Mouse (Mus musculus): ENCODE measurements around the gene Mier2. TPM values are rescaled to one million over a fixed set of nuclear protein-coding genes. Genes with fewer than 3 reads are reported as not detected.

Mier2 gene
- total RNA-seq, 2 experiments from 2014 or later = 24.0 to 25.4 TPM

GRCm38 (mm10) chr10:79575754-79576153 is 20.8 kb upstream of the Mier2 start:
- no peak for DNase-seq (ENCODE audit: low spot score in 2 of 2)

- DNase-seq (ENCODE audit: low spot score in 2 of 2) = no peak
These were observed 19.8 kb upstream of the Mier2 start for GRCm38 (mm10) chr10:79574796-79575195.

GRCm38 (mm10) chr10:79574350-79574749 is 19.4 kb upstream of the Mier2 start:
- DNase-seq (ENCODE audit: low spot score in 2 of 2) = no peak

GRCm38 (mm10) chr10:79573611-79574010 is 18.6 kb upstream of the Mier2 start:
- DNase-seq (ENCODE audit: low spot score in 2 of 2) = no peak

- DNase-seq (ENCODE audit: low spot score in 2 of 2) = no peak
These were observed 16.3 kb upstream of the Mier2 start for GRCm38 (mm10) chr10:79571314-79571713.

- no peak for DNase-seq (ENCODE audit: low spot score in 2 of 2)
These were observed 14.9 kb upstream of the Mier2 start for GRCm38 (mm10) chr10:79569921-79570320.

GRCm38 (mm10) chr10:79559716-79560115 is 4.7 kb upstream of the Mier2 start:
- DNase-seq (ENCODE audit: low spot score in 2 of 2) = no peak

GRCm38 (mm10) chr10:79557496-79557895 is 2.5 kb upstream of the Mier2 start:
- no peak for DNase-seq (ENCODE audit: low spot score in 2 of 2)

- DNase-seq (ENCODE audit: low spot score in 2 of 2) = no peak
These were observed 2.0 kb upstream of the Mier2 start for GRCm38 (mm10) chr10:79556951-79557350.

- peak in 1 of 2 experiments; percentile 14 for DNase-seq (ENCODE audit: low spot score in 2 of 2)
These were observed 282 bp upstream of the Mier2 start for GRCm38 (mm10) chr10:79555238-79555724.

- peak in 1 of 2 experiments; percentile 13 for DNase-seq (ENCODE audit: low spot score in 2 of 2)
These were observed 1.3 kb downstream of the Mier2 start for GRCm38 (mm10) chr10:79553691-79554090.

GRCm38 (mm10) chr10:79553176-79553575 is 1.8 kb downstream of the Mier2 start:
- no peak for DNase-seq (ENCODE audit: low spot score in 2 of 2)

GRCm38 (mm10) chr10:79552531-79552930 is 2.5 kb downstream of the Mier2 start:
- DNase-seq (ENCODE audit: low spot score in 2 of 2) = no peak

- peak in 1 of 2 experiments; percentile 9 for DNase-seq (ENCODE audit: low spot score in 2 of 2)
These were observed 4.6 kb downstream of the Mier2 start for GRCm38 (mm10) chr10:79550366-79550765.

GRCm38 (mm10) chr10:79548971-79549723 is 5.9 kb downstream of the Mier2 start:
- peak in 1 of 2 experiments; percentile 20 for DNase-seq (ENCODE audit: low spot score in 2 of 2)

- DNase-seq (ENCODE audit: low spot score in 2 of 2) = no peak
These were observed 6.5 kb downstream of the Mier2 start for GRCm38 (mm10) chr10:79548546-79548945.

GRCm38 (mm10) chr10:79547148-79547675 is 7.8 kb downstream of the Mier2 start:
- peak in 1 of 2 experiments; percentile 7 for DNase-seq (ENCODE audit: low spot score in 2 of 2)

- peak in 1 of 2 experiments; percentile 7 for DNase-seq (ENCODE audit: low spot score in 2 of 2)
These were observed 8.5 kb downstream of the Mier2 start for GRCm38 (mm10) chr10:79546483-79546882.

GRCm38 (mm10) chr10:79545891-79546290 is 9.1 kb downstream of the Mier2 start:
- DNase-seq (ENCODE audit: low spot score in 2 of 2) = peak in 1 of 2 experiments; percentile 12

- DNase-seq (ENCODE audit: low spot score in 2 of 2) = peak in 1 of 2 experiments; percentile 14
These were observed 10.4 kb downstream of the Mier2 start for GRCm38 (mm10) chr10:79544631-79545030.

GRCm38 (mm10) chr10:79543884-79544597 is 11.0 kb downstream of the Mier2 start:
- DNase-seq (ENCODE audit: low spot score in 2 of 2) = peak in 1 of 2 experiments; percentile 5

- peak; percentile 8 to 15 for DNase-seq (ENCODE audit: low spot score in 2 of 2)
These were observed 12.8 kb downstream of the Mier2 start for GRCm38 (mm10) chr10:79542171-79542570.
